Mouse (Mus musculus) neural tube, embryonic 11.5 days (tissue): ENCODE measurements at regions not wholly inside any gene's neighbourhood (a gene's known extent, or its start where the extent isn't known, plus 50 kb on each side); places are given as distances from the start of the nearest gene placed in this dataset.
A peak's percentile ranks its signal among the peaks of the same experiment; 100 is the strongest.
"Not testable (repeated sequence)": the region's sequence is repeated elsewhere in the genome, so short reads cannot be mapped to it uniquely, and the experiment has no call there.

ENCODE experiments used
- ATAC-seq: fragments of 200-750 bp; cut with Nextera tagmentation; 2 replicates; pipeline ENCODE4 v1.8.0; 2017; ENCODE audit warnings: moderate number of reproducible peaks, mild to moderate bottlenecking, moderate TSS enrichment, moderate library complexity; ENCODE audit not compliant: insufficient read depth, low FRiP score, low TSS enrichment
- DNase-seq: peaks from one replicate; pipeline ENCODE4 v3.0.0-alpha.2; 2015; ENCODE audit warnings: low spot score
- H3K27ac ChIP-seq: fragments of 300-500 bp; sonication (generic); 2 replicates; pipeline ENCODE4 v1.5.1; 2014; ENCODE audit warnings: low read depth, mild to moderate bottlenecking, low read length
- H3K27me3 ChIP-seq: fragments of 300-500 bp; sonication (generic); 2 replicates; pipeline ENCODE4 v1.6.1; 2014; ENCODE audit warnings: mild to moderate bottlenecking, low read length, mixed read lengths; ENCODE audit not compliant: control insufficient read depth, insufficient read depth
- H3K36me3 ChIP-seq: fragments of 300-500 bp; sonication (generic); 2 replicates; pipeline ENCODE4 v1.6.1; 2014; ENCODE audit warnings: mild to moderate bottlenecking, low read length, moderate library complexity, mixed read lengths; ENCODE audit not compliant: control insufficient read depth, insufficient read depth
- H3K4me1 ChIP-seq: fragments of 300-500 bp; sonication (generic); 2 replicates; pipeline ENCODE4 v1.6.1; 2014; ENCODE audit warnings: low read length, mixed read lengths; ENCODE audit not compliant: control insufficient read depth, insufficient read depth
- H3K4me2 ChIP-seq: fragments of 300-500 bp; sonication (generic); 2 replicates; pipeline ENCODE4 v1.6.1; 2014; ENCODE audit warnings: low read depth, mild to moderate bottlenecking, moderate library complexity
- H3K4me3 ChIP-seq: fragments of 300-500 bp; sonication (generic); 2 replicates; pipeline ENCODE4 v1.5.1; 2014; ENCODE audit warnings: low read depth, low read length
- H3K9ac ChIP-seq: fragments of 300-500 bp; sonication (generic); 2 replicates; pipeline ENCODE4 v1.6.1; 2014; ENCODE audit warnings: mild to moderate bottlenecking, low read length
- H3K9me3 ChIP-seq: fragments of 300-500 bp; sonication (generic); 2 replicates; pipeline ENCODE4 v1.6.1; 2016; ENCODE audit warnings: low read length; ENCODE audit not compliant: control insufficient read depth
- WGBS: fragments of 180-500 bp; shearing (Covaris S2); extraction: QIAGEN DNeasy Blood & Tissue Kit; methylation state at CpG from one replicate; pipeline ENCODE4 v1.1.7; 2014; 5-methylcytosine and 5-hydroxymethylcytosine counted together

- no peak overlapping the region for H3K4me2 ChIP-seq
- H3K27me3 ChIP-seq = no peaks in the 10 kb centered on the region
- DNase-seq (no peak), ATAC-seq (no peak)
- no peaks in the 10 kb centered on the region for H3K4me1 ChIP-seq
- H3K4me3 ChIP-seq = no peak overlapping the region
- H3K9ac ChIP-seq = no peak overlapping the region
- H3K27ac ChIP-seq = no peak overlapping the region
- no peaks in the 10 kb centered on the region for H3K9me3 ChIP-seq
- H3K36me3 ChIP-seq = no peaks in the 10 kb centered on the region
Measured at GRCm38 (mm10) chr4:114296380-114296779, 110.1 kb upstream of the Trabd2b start.

GRCm38 (mm10) chr4:114298517-114298916, 108.0 kb upstream of the Trabd2b start:
- not testable (repeated sequence) for DNase-seq
- WGBS = 67% methylated on average over 1 of the region's 1 CpGs

GRCm38 (mm10) chr4:114300390-114301012, 106.0 kb upstream of the Trabd2b start:
- Histone ChIP-seq H3K9me3 (no peaks in the 10 kb centered on the region), H3K4me1 (no peaks in the 10 kb centered on the region), H3K27me3 (no peaks in the 10 kb centered on the region), H3K36me3 (no peaks in the 10 kb centered on the region), H3K4me2 (no peak overlapping the region), H3K9ac (no peak overlapping the region), H3K4me3 (no peak overlapping the region), H3K27ac (no peak overlapping the region)
- DNase-seq = no peak
- WGBS = 50% methylated on average over 3 of the region's 3 CpGs
- peak; percentile 48; the same call in 1 of the 2 replicates for ATAC-seq

More at GRCm38 (mm10) chr4:114298517-114298916, 108.0 kb upstream of the Trabd2b start:
- H3K4me1 ChIP-seq, H3K4me3 ChIP-seq, H3K27me3 ChIP-seq, ATAC-seq, H3K36me3 ChIP-seq, H3K4me2 ChIP-seq, H3K9me3 ChIP-seq, H3K9ac ChIP-seq, H3K27ac ChIP-seq: not testable (repeated sequence)

- Histone ChIP-seq H3K36me3 (no peaks in the 10 kb centered on the region), H3K4me2 (no peak overlapping the region), H3K27me3 (no peaks in the 10 kb centered on the region), H3K9ac (no peak overlapping the region), H3K4me3 (no peak overlapping the region), H3K27ac (no peak overlapping the region), H3K9me3 (no peaks in the 10 kb centered on the region), H3K4me1 (no peaks in the 10 kb centered on the region)
- ATAC-seq (no peak), DNase-seq (no peak)
- 69% methylated on average over 1 of the region's 1 CpGs for WGBS
Measured at GRCm38 (mm10) chr4:114304654-114305053, 101.9 kb upstream of the Trabd2b start.

- DNase-seq = no peak
- ATAC-seq = no peak
- H3K4me2 ChIP-seq = no peak overlapping the region
- H3K27me3 ChIP-seq = no peaks in the 10 kb centered on the region
- H3K27ac ChIP-seq = no peak overlapping the region
- H3K9me3 ChIP-seq = no peaks in the 10 kb centered on the region
- 91% methylated on average over 1 of the region's 1 CpGs for WGBS
- H3K9ac ChIP-seq = no peak overlapping the region
- H3K36me3 ChIP-seq = no peaks in the 10 kb centered on the region
- no peak overlapping the region for H3K4me3 ChIP-seq
- H3K4me1 ChIP-seq = no peaks in the 10 kb centered on the region
Measured at GRCm38 (mm10) chr4:114307491-114307890, 99.0 kb upstream of the Trabd2b start.

- no peak overlapping the region for H3K27ac ChIP-seq
- H3K36me3 ChIP-seq = no peaks in the 10 kb centered on the region
- no peak overlapping the region for H3K9ac ChIP-seq
- H3K4me2 ChIP-seq = no peak overlapping the region
- peak; percentile 27; the same call in 1 of the 2 replicates for ATAC-seq
- H3K4me1 ChIP-seq = no peaks in the 10 kb centered on the region
- H3K9me3 ChIP-seq = no peaks in the 10 kb centered on the region
- H3K4me3 ChIP-seq = no peak overlapping the region
- peak; percentile 35 for DNase-seq
- 22% methylated on average over 1 of the region's 1 CpGs for WGBS
- H3K27me3 ChIP-seq = no peaks in the 10 kb centered on the region
Measured at GRCm38 (mm10) chr4:114308518-114308917, 98.0 kb upstream of the Trabd2b start.

- no peaks in the 10 kb centered on the region for H3K9me3 ChIP-seq
- H3K27me3 ChIP-seq = no peaks in the 10 kb centered on the region
- WGBS = 64% methylated on average over 2 of the region's 2 CpGs
- no peak overlapping the region for H3K4me3 ChIP-seq
- no peak overlapping the region for H3K9ac ChIP-seq
- H3K27ac ChIP-seq = no peak overlapping the region
- no peak for ATAC-seq
- no peak overlapping the region for H3K4me2 ChIP-seq
- H3K36me3 ChIP-seq = no peaks in the 10 kb centered on the region
- no peak for DNase-seq
- no peaks in the 10 kb centered on the region for H3K4me1 ChIP-seq
Measured at GRCm38 (mm10) chr4:114315051-114315450, 91.5 kb upstream of the Trabd2b start.

GRCm38 (mm10) chr4:114315556-114315955, 91.0 kb upstream of the Trabd2b start:
- no peak overlapping the region for H3K27ac ChIP-seq
- no peak overlapping the region for H3K4me3 ChIP-seq
- no peaks in the 10 kb centered on the region for H3K27me3 ChIP-seq
- 42% methylated on average over 2 of the region's 2 CpGs for whole genome bisulfite sequencing
- H3K4me1 ChIP-seq = no peaks in the 10 kb centered on the region
- DNase-seq (no peak), ATAC-seq (no peak)
- H3K4me2 ChIP-seq = no peak overlapping the region
- no peaks in the 10 kb centered on the region for H3K36me3 ChIP-seq
- H3K9me3 ChIP-seq = no peaks in the 10 kb centered on the region
- no peak overlapping the region for H3K9ac ChIP-seq

- no peak for ATAC-seq
- no peaks in the 10 kb centered on the region for H3K36me3 ChIP-seq
Measured at GRCm38 (mm10) chr4:114317076-114317475, 89.4 kb upstream of the Trabd2b start.

More at GRCm38 (mm10) chr4:114317076-114317475, 89.4 kb upstream of the Trabd2b start:
- H3K4me3 ChIP-seq = no peak overlapping the region
- H3K4me1 ChIP-seq = no peaks in the 10 kb centered on the region
- H3K27me3 ChIP-seq = no peaks in the 10 kb centered on the region
- H3K9me3 ChIP-seq = no peaks in the 10 kb centered on the region
- 80% methylated on average over 2 of the region's 2 CpGs for WGBS
- no peak overlapping the region for H3K9ac ChIP-seq
- H3K27ac ChIP-seq = no peak overlapping the region
- H3K4me2 ChIP-seq = no peak overlapping the region
- no peak for DNase-seq
